Mouse (Mus musculus): Measurements from ENCODE around the gene Atf7ip2.
"Not testable (repeated sequence)": the region's sequence is repeated elsewhere in the genome, so short reads cannot be mapped to it uniquely, and the experiment has no call there.

The Atf7ip2 gene

GRCm38 (mm10) chr16:10192679-10193506, at the start of gene Atf7ip2:
TSS of gene Atf7ip2 (plus strand) at chr16:10192712.
- peak; percentile 80 to 82 for DNase-seq (ENCODE audit: low spot score in 2 of 2)

GRCm38 (mm10) chr16:10143166-10143565, 49.3 kb upstream of the Atf7ip2 start:
- DNase-seq (ENCODE audit: low spot score in 2 of 2): no peak

GRCm38 (mm10) chr16:10147401-10147800, 45.1 kb upstream of the Atf7ip2 start:
- no peak for DNase-seq (ENCODE audit: low spot score in 2 of 2)

GRCm38 (mm10) chr16:10169123-10169905, 23.2 kb upstream of the Atf7ip2 start:
- DNase-seq (ENCODE audit: low spot score in 2 of 2): no peak

GRCm38 (mm10) chr16:10170005-10170404, 22.5 kb upstream of the Atf7ip2 start, which contains the start of gene Rpl39l:
TSS of gene Rpl39l (plus strand) at chr16:10170226.
- DNase-seq (ENCODE audit: low spot score in 2 of 2): no peak

- DNase-seq (ENCODE audit: low spot score in 2 of 2): no peak
These were observed 21.2 kb upstream of the Atf7ip2 start for GRCm38 (mm10) chr16:10171276-10171675.

- no peak for DNase-seq (ENCODE audit: low spot score in 2 of 2)
These were observed 20.2 kb upstream of the Atf7ip2 start for GRCm38 (mm10) chr16:10172179-10172820.

GRCm38 (mm10) chr16:10187461-10187860, 5.1 kb upstream of the Atf7ip2 start:
- DNase-seq (ENCODE audit: low spot score in 2 of 2): not testable (repeated sequence)

GRCm38 (mm10) chr16:10208777-10209176, 16.3 kb downstream of the Atf7ip2 start:
- no peak for DNase-seq (ENCODE audit: low spot score in 2 of 2)

GRCm38 (mm10) chr16:10216366-10216765, 23.9 kb downstream of the Atf7ip2 start:
- DNase-seq (ENCODE audit: low spot score in 2 of 2): not testable (repeated sequence)

- not testable (repeated sequence) for DNase-seq (ENCODE audit: low spot score in 2 of 2)
These were observed 24.5 kb downstream of the Atf7ip2 start for GRCm38 (mm10) chr16:10217020-10217419.

- DNase-seq (ENCODE audit: low spot score in 2 of 2): no peak
These were observed 34.8 kb downstream of the Atf7ip2 start for GRCm38 (mm10) chr16:10227361-10227760.

- no peak for DNase-seq (ENCODE audit: low spot score in 2 of 2)
These were observed 44.1 kb downstream of the Atf7ip2 start for GRCm38 (mm10) chr16:10236601-10237000.

- no peak for DNase-seq (ENCODE audit: low spot score in 2 of 2)
These were observed 61.5 kb downstream of the Atf7ip2 start for GRCm38 (mm10) chr16:10253993-10254392.

- peak; percentile 13 to 33 for DNase-seq (ENCODE audit: low spot score in 2 of 2)
These were observed 79.7 kb downstream of the Atf7ip2 start for GRCm38 (mm10) chr16:10272256-10272655.

- DNase-seq (ENCODE audit: low spot score in 2 of 2): no peak
These were observed 82.0 kb downstream of the Atf7ip2 start for GRCm38 (mm10) chr16:10274465-10274864.

- not testable (repeated sequence) for DNase-seq (ENCODE audit: low spot score in 2 of 2)
These were observed 84.3 kb downstream of the Atf7ip2 start for GRCm38 (mm10) chr16:10276778-10277177.

GRCm38 (mm10) chr16:10280286-10280951, 87.9 kb downstream of the Atf7ip2 start:
- DNase-seq (ENCODE audit: low spot score in 2 of 2): peak; percentile 67 to 74

GRCm38 (mm10) chr16:10281890-10282289, 89.4 kb downstream of the Atf7ip2 start:
- no peak for DNase-seq (ENCODE audit: low spot score in 2 of 2)

GRCm38 (mm10) chr16:10286513-10287268, 94.2 kb downstream of the Atf7ip2 start:
- peak in 1 of 2 experiments; percentile 31 for DNase-seq (ENCODE audit: low spot score in 2 of 2)

GRCm38 (mm10) chr16:10288115-10288514, 95.6 kb downstream of the Atf7ip2 start:
- no peak for DNase-seq (ENCODE audit: low spot score in 2 of 2)

Measured in urinary bladder, adult 18-20 months (tissue).